Comparison of ENCODE assay signal across 8 mouse cellular contexts in the genomic region with DNA sequence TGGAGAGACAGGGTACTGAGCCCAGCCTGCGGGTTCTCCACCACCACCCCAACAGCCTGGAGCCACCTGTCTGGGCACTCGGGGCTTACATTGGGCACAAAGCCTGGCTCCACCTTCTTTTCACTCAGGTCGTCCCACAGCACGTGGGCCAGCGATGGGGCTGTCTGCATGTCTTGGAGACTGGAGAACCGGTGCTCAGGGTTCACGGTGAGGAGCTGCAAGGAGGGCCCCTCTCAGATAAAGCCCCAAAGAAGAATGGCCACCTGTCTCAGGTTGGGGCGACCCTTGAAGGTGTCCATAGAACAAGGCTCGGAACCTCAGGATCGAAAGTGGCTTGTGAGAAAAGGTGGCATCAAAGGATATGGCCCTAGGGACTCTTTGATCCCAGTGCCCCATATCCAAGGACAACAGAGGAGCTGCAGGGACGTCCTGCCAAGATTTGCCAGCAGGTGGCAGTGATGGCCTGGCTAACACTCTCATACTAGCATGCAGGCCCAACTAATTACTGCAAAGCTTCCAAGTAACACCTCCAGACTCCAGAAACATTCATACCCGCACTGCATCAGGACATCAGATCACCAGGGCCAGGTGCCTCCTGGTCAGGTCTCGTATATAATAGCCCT. TPM values are rescaled to one million over a fixed set of nuclear protein-coding genes. Genes with fewer than 3 reads are reported as not detected.
DNase-seq lines count a peak whose midpoint lies in the region; ATAC-seq and TF ChIP-seq lines count a peak whose summit lies in the region.

No protein-coding gene starts in this region.

- no peaks in the 10 kb centered on the region for H3K36me3 ChIP-seq in embryonic facial prominence, embryonic 15.5 days
- no peaks in the 10 kb centered on the region for H3K36me3 ChIP-seq in heart, embryonic 12.5 days
- H3K36me3 ChIP-seq in kidney, embryonic 15.5 days, result no peaks in the 10 kb centered on the region
- no peaks in the 10 kb centered on the region for H3K36me3 ChIP-seq in liver, adult 2 months (ENCODE audit: control insufficient read depth, insufficient read depth, low read length)
- no peaks in the 10 kb centered on the region for H3K36me3 ChIP-seq in neural tube, embryonic 13.5 days
- no peaks in the 10 kb centered on the region for H3K36me3 ChIP-seq in stomach, postnatal 0 days (ENCODE audit: control insufficient read depth, insufficient read depth, low read length)

- peak; percentile 80 for TF ChIP-seq CTCF in bone marrow macrophage, adult 2 months (IDR thresholded peaks at IDR 0.05; ENCODE audit: low read depth, low read length)
- peak; percentile 94 for TF ChIP-seq CTCF in liver, adult 2 months (IDR thresholded peaks at IDR 0.05; ENCODE audit: low read depth, low read length)
- peak; percentile 96 for TF ChIP-seq CTCF in stomach, postnatal 0 days (IDR thresholded peaks at IDR 0.05; ENCODE audit: low read depth)

- no peaks in the 10 kb centered on the region for H3K9me3 ChIP-seq in embryonic facial prominence, embryonic 15.5 days (replicated peaks)
- H3K9me3 ChIP-seq in heart, embryonic 12.5 days (replicated peaks), result no peaks in the 10 kb centered on the region
- no peaks in the 10 kb centered on the region for H3K9me3 ChIP-seq in kidney, embryonic 15.5 days (replicated peaks)
- H3K9me3 ChIP-seq in neural tube, embryonic 13.5 days, result no peaks in the 10 kb centered on the region
- no peaks in the 10 kb centered on the region for H3K9me3 ChIP-seq in stomach, postnatal 0 days (ENCODE audit: control insufficient read depth, low read length)

- peak; percentile 15; the same call in 1 of the 2 replicates for ATAC-seq in embryonic facial prominence, embryonic 15.5 days (ENCODE audit: insufficient number of reproducible peaks, low FRiP score, low TSS enrichment, low read depth)
- peak; percentile 39; the same call in 1 of the 2 replicates for ATAC-seq in heart, embryonic 12.5 days (ENCODE audit: insufficient number of reproducible peaks, low FRiP score)
- peak; percentile 69; the same call in 1 of the 2 replicates for ATAC-seq in kidney, embryonic 15.5 days (replicated peaks; ENCODE audit: low FRiP score)
- ATAC-seq in neural tube, embryonic 13.5 days (ENCODE audit: low read depth), result peak; percentile 88
- peak; percentile 78 for ATAC-seq in stomach, postnatal 0 days (ENCODE audit: low FRiP score, low TSS enrichment)

- H3K4me2 ChIP-seq in embryonic facial prominence, embryonic 15.5 days (replicated peaks), result no peak overlapping the region
- no peak overlapping the region for H3K4me2 ChIP-seq in heart, embryonic 12.5 days
- no peak overlapping the region for H3K4me2 ChIP-seq in kidney, embryonic 15.5 days
- H3K4me2 ChIP-seq in neural tube, embryonic 13.5 days, result no peak overlapping the region
- no peak overlapping the region for H3K4me2 ChIP-seq in stomach, postnatal 0 days (replicated peaks; ENCODE audit: low read depth)

- H3K79me2 ChIP-seq in liver, adult 2 months (ENCODE audit: control insufficient read depth, insufficient read depth, low read length), result no peaks in the 10 kb centered on the region

- no peak overlapping the region for H3K9ac ChIP-seq in embryonic facial prominence, embryonic 15.5 days
- no peak overlapping the region for H3K9ac ChIP-seq in heart, embryonic 12.5 days
- H3K9ac ChIP-seq in kidney, embryonic 15.5 days, result no peak overlapping the region
- no peak overlapping the region for H3K9ac ChIP-seq in liver, adult 2 months (ENCODE audit: low read depth, low read length)
- H3K9ac ChIP-seq in neural tube, embryonic 13.5 days, result 0 out of 2 replicates have a peak overlapping the region, but pooled peaks have one; percentile 34
- H3K9ac ChIP-seq in stomach, postnatal 0 days (ENCODE audit: low read length), result no peak overlapping the region

- 0 out of 2 replicates have a peak, but pooled peaks cover 2% of the 10 kb centered on the region for H3K4me1 ChIP-seq in bone marrow macrophage, adult 2 months (ENCODE audit: control insufficient read depth, insufficient read depth, low read length)
- no peaks in the 10 kb centered on the region for H3K4me1 ChIP-seq in embryonic facial prominence, embryonic 15.5 days
- no peaks in the 10 kb centered on the region for H3K4me1 ChIP-seq in heart, embryonic 12.5 days (replicated peaks)
- H3K4me1 ChIP-seq in kidney, embryonic 15.5 days, result no peaks in the 10 kb centered on the region
- H3K4me1 ChIP-seq in liver, adult 2 months (ENCODE audit: control insufficient read depth, insufficient read depth, low read length), result no peaks in the 10 kb centered on the region
- no peaks in the 10 kb centered on the region for H3K4me1 ChIP-seq in neural tube, embryonic 13.5 days (replicated peaks)
- no peaks in the 10 kb centered on the region for H3K4me1 ChIP-seq in stomach, postnatal 0 days (replicated peaks; ENCODE audit: control insufficient read depth, insufficient read depth)

- no peak overlapping the region for H3K4me3 ChIP-seq in bone marrow macrophage, adult 2 months (ENCODE audit: insufficient read depth, low read length)
- H3K4me3 ChIP-seq in embryonic facial prominence, embryonic 15.5 days (replicated peaks), result no peak overlapping the region
- no peak overlapping the region for H3K4me3 ChIP-seq in heart, embryonic 12.5 days
- no peak overlapping the region for H3K4me3 ChIP-seq in kidney, embryonic 15.5 days (replicated peaks)
- H3K4me3 ChIP-seq in liver, adult 2 months (ENCODE audit: insufficient read depth, low read depth, low read length), result no peak overlapping the region; the same call in 1 of the 2 replicates
- H3K4me3 ChIP-seq in neural tube, embryonic 13.5 days, result no peak overlapping the region
- H3K4me3 ChIP-seq in stomach, postnatal 0 days (ENCODE audit: low read depth, low read length), result no peak overlapping the region

- peaks cover 3% of the 10 kb centered on the region; the same call in 1 of the 2 replicates for H3K27me3 ChIP-seq in embryonic facial prominence, embryonic 15.5 days
- peaks cover 27% of the 10 kb centered on the region for H3K27me3 ChIP-seq in heart, embryonic 12.5 days (replicated peaks)
- no peaks in the 10 kb centered on the region for H3K27me3 ChIP-seq in kidney, embryonic 15.5 days
- 0 out of 2 replicates have a peak, but pooled peaks cover 2% of the 10 kb centered on the region for H3K27me3 ChIP-seq in liver, adult 2 months (ENCODE audit: control insufficient read depth, insufficient read depth, low read length)
- H3K27me3 ChIP-seq in neural tube, embryonic 13.5 days, result no peaks in the 10 kb centered on the region
- no peaks in the 10 kb centered on the region for H3K27me3 ChIP-seq in stomach, postnatal 0 days (ENCODE audit: control insufficient read depth, insufficient read depth, low read length)

- no peak for TF ChIP-seq EP300 in stomach, postnatal 0 days (optimal IDR thresholded peaks at IDR 0.05)

- 43% methylated on average over 13 of the region's 13 CpGs for WGBS in embryonic facial prominence, embryonic 15.5 days
- 42% methylated on average over 13 of the region's 13 CpGs for WGBS in heart, embryonic 12.5 days
- 44% methylated on average over 13 of the region's 13 CpGs for WGBS in kidney, embryonic 15.5 days
- WGBS in liver, adult 2 months, result 34% methylated on average over 13 of the region's 13 CpGs
- WGBS in neural tube, embryonic 13.5 days, result 48% methylated on average over 13 of the region's 13 CpGs
- 37% methylated on average over 13 of the region's 13 CpGs for WGBS in stomach, postnatal 0 days

- peak; percentile 57 for DNase-seq in CD4-positive helper T cell, adult 2 months (ENCODE audit: low read depth, low spot score)
- DNase-seq in liver, adult 2 months (ENCODE audit: extremely low read depth, low read depth, low spot score), result peak; percentile 28
- DNase-seq in stomach, postnatal 0 days (ENCODE audit: low spot score), result peak; percentile 82

- no peak overlapping the region for H3K27ac ChIP-seq in bone marrow macrophage, adult 2 months (ENCODE audit: insufficient read depth, low read depth, low read length)
- no peak overlapping the region for H3K27ac ChIP-seq in embryonic facial prominence, embryonic 15.5 days (replicated peaks)
- H3K27ac ChIP-seq in heart, embryonic 12.5 days (ENCODE audit: poor library complexity, severe bottlenecking), result no peak overlapping the region
- no peak overlapping the region for H3K27ac ChIP-seq in kidney, embryonic 15.5 days
- H3K27ac ChIP-seq in liver, adult 2 months (replicated peaks; ENCODE audit: insufficient read depth, low read depth, low read length), result no peak overlapping the region
- no peak overlapping the region for H3K27ac ChIP-seq in neural tube, embryonic 13.5 days (replicated peaks)
- no peak overlapping the region for H3K27ac ChIP-seq in stomach, postnatal 0 days (replicated peaks)

- TF ChIP-seq POLR2A in bone marrow macrophage, adult 2 months (IDR thresholded peaks at IDR 0.05; ENCODE audit: borderline replicate concordance, low read depth, low read length), result no peak
- no peak for TF ChIP-seq POLR2A in liver, adult 2 months (IDR thresholded peaks at IDR 0.05; ENCODE audit: extremely low read depth, insufficient read depth, low read length)

RNA-seq across cellular contexts. Expression of gene Dpysl4, which starts 33.5 kb away (rescaled TPM):
- polyA plus RNA-seq in bone marrow macrophage, adult 2 months (2012; ENCODE audit: insufficient read depth, insufficient read length, missing spikeins), result not detected in 2 replicates
- 19.1 and 21.1 TPM in 2 replicates for polyA plus RNA-seq in embryonic facial prominence, embryonic 15.5 days (2015; fragmentation: Nextera tagmentation; extraction: Ambion mirVana)
- 3.4 and 4.1 TPM in 2 replicates for polyA plus RNA-seq in heart, embryonic 12.5 days (2016; fragmentation: Nextera tagmentation; extraction: Ambion mirVana)
- 14.6 and 17.6 TPM in 2 replicates for polyA plus RNA-seq in kidney, embryonic 15.5 days (2015; fragmentation: Nextera tagmentation; extraction: Ambion mirVana)
- total RNA-seq in liver, adult 2 months (2014; rRNA removed), result 0.28 TPM in 1 of 2 replicates, not detected in the other
- polyA plus RNA-seq in liver, adult 2 months (2012; rRNA removed), result 0.07 and 0.11 TPM in 2 replicates
- 315 and 316 TPM in 2 replicates for polyA plus RNA-seq in neural tube, embryonic 13.5 days (2015; fragmentation: Nextera tagmentation; extraction: Ambion mirVana)
- 4.8 and 5.1 TPM in 2 replicates for polyA plus RNA-seq in stomach, postnatal 0 days (2015; fragmentation: Nextera tagmentation; extraction: Ambion mirVana)

Comparison
In these comparisons a context has a peak if more than half of its experiments do, and no peak if none do; other contexts are left out.
1. DNase-seq: peak in every context shown above with its lines; median percentile 82 in stomach, postnatal 0 days; 57 in CD4-positive helper T cell, adult 2 months; 28 in liver, adult 2 months.
2. ATAC-seq: peak in every context shown above with its lines; median percentile 88 in neural tube, embryonic 13.5 days; 78 in stomach, postnatal 0 days; 69 in kidney, embryonic 15.5 days; 39 in heart, embryonic 12.5 days; 15 in embryonic facial prominence, embryonic 15.5 days.
3. RNA of gene Dpysl4, which starts 33.5 kb away (polyA plus RNA-seq): 315 to 316 TPM in neural tube, embryonic 13.5 days; 19.1 to 21.1 TPM in embryonic facial prominence, embryonic 15.5 days, 14.6 to 17.6 TPM in kidney, embryonic 15.5 days, 4.8 to 5.1 TPM in stomach, postnatal 0 days, 3.4 to 4.1 TPM in heart, embryonic 12.5 days, 0.07 to 0.11 TPM in liver, adult 2 months and not detected in bone marrow macrophage, adult 2 months; every median in the first group is over 10 times any median in the second.
4. Peak in every context shown above with its lines, with median percentiles within 50 percentile points of each other: CTCF ChIP-seq.